Comparison of ENCODE assay signal across 9 mouse cellular contexts in the genomic region with DNA sequence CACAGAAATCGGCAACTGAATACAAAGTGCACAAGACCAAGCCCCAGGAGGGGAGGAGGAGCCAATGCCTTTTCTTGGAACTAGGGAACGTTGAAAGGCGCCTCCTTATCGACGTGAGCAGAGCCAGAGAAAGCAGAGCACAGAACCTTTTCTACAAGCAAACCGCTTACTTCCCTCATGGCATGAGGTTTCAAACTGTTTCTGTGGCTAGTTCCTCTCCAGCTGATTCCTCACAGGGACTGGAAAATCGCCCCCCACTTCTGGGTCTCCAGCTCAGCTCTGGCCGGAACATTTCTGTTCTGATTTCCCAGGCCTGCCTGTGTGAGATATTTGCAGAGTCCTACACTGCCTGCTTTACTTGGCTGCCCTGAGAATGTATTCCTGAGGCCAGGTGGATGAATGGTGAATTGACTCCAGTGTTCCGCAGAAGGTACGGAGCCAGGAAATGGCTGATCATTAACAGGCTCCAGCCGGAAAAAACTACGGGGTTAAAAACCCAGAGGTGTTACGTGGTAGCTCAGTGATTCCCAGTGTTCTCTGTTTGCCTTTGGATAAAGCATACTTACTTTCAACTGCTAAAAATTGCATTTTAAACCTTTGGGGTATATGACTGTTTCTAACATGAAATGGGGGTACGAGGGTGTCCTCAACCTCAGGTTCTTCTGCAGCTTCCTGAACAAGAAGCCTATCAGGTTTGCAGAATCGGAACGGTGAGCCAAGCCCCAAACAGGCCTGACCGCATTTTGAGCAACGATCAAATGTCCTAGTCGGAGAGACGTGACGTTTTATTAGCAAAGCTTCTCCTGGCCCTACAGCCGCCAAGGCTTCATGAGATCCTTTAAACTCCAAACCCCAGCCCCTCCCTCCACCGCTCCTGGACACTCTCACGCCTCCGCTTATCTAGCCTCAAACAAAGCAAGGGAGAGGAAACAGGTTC. TPM values are rescaled to one million over a fixed set of nuclear protein-coding genes. Genes with fewer than 3 reads are reported as not detected.
DNase-seq lines count a peak whose midpoint lies in the region; ATAC-seq and TF ChIP-seq lines count a peak whose summit lies in the region.
"Had no signal": no experiment of that assay in that cellular context is flagged by ENCODE, and none has a peak within 500 bp of the region (broad histone marks: within the 10 kb centered on the region; RNA-seq: fewer than 3 reads in every experiment).

No protein-coding gene starts in this region.

- H3K27ac ChIP-seq in hindbrain, embryonic 12.5 days: peak overlapping the region; percentile 26; the same call in 1 of the 2 replicates
- no peak overlapping the region for H3K27ac ChIP-seq in hindbrain, embryonic 11.5 days (ENCODE audit: low read depth, low read length)
- H3K27ac ChIP-seq in embryonic facial prominence, embryonic 14.5 days (replicated peaks; ENCODE audit: low read depth, low read length): peak overlapping the region; percentile 77

- H3K9me3 ChIP-seq in hindbrain, embryonic 12.5 days (replicated peaks): no peaks in the 10 kb centered on the region
- no peaks in the 10 kb centered on the region for H3K9me3 ChIP-seq in hindbrain, embryonic 11.5 days (ENCODE audit: control insufficient read depth, low read length)
- H3K9me3 ChIP-seq in embryonic facial prominence, embryonic 14.5 days (ENCODE audit: control insufficient read depth, low read length): no peaks in the 10 kb centered on the region

- no peak for DNase-seq in hindbrain, embryonic 11.5 days (ENCODE audit: low spot score)
- peak; percentile 84 for DNase-seq in embryonic facial prominence, embryonic 14.5 days (ENCODE audit: low spot score)
- DNase-seq in kidney, postnatal 25 days: peak; percentile 82 to 90
- no peak for DNase-seq in layer of hippocampus, adult 11-12 months (ENCODE audit: low spot score)
- no peak for DNase-seq in frontal cortex, postnatal 14 days (ENCODE audit: low spot score in 2 of 2)
- no peak for DNase-seq in thymus, postnatal 0 days (ENCODE audit: low spot score)
- DNase-seq: thymus, adult 18-20 months had no signal

- H3K4me1 ChIP-seq in hindbrain, embryonic 12.5 days: 0 out of 2 replicates have a peak, but pooled peaks cover 3% of the 10 kb centered on the region
- no peaks in the 10 kb centered on the region for H3K4me1 ChIP-seq in hindbrain, embryonic 11.5 days (replicated peaks; ENCODE audit: control insufficient read depth, insufficient read depth, low read length)
- no peaks in the 10 kb centered on the region for H3K4me1 ChIP-seq in embryonic facial prominence, embryonic 14.5 days (ENCODE audit: control insufficient read depth, insufficient read depth, low read length)

- no peak overlapping the region for H3K4me3 ChIP-seq in hindbrain, embryonic 12.5 days
- H3K4me3 ChIP-seq in hindbrain, embryonic 11.5 days (ENCODE audit: low read depth, low read length): no peak overlapping the region
- H3K4me3 ChIP-seq in embryonic facial prominence, embryonic 14.5 days (ENCODE audit: low read depth, low read length): peak overlapping the region; percentile 2; the same call in 1 of the 2 replicates
- no peak overlapping the region for H3K4me3 ChIP-seq in myocyte

- H3K79me2 ChIP-seq in myocyte (ENCODE audit: control insufficient read depth, insufficient read depth): no peaks in the 10 kb centered on the region

- ATAC-seq in hindbrain, embryonic 12.5 days (ENCODE audit: low FRiP score): no peak
- no peak for ATAC-seq in hindbrain, embryonic 11.5 days (ENCODE audit: low FRiP score)
- ATAC-seq in embryonic facial prominence, embryonic 14.5 days (ENCODE audit: low read depth): peak; percentile 77

- H3K9ac ChIP-seq in hindbrain, embryonic 12.5 days: no peak overlapping the region
- no peak overlapping the region for H3K9ac ChIP-seq in hindbrain, embryonic 11.5 days (ENCODE audit: low read depth, low read length)
- H3K9ac ChIP-seq in embryonic facial prominence, embryonic 14.5 days (ENCODE audit: low read depth, low read length): peak overlapping the region; percentile 34; the same call in 1 of the 2 replicates

- WGBS in hindbrain, embryonic 12.5 days: 63% methylated on average over 25 of the region's 25 CpGs
- WGBS in hindbrain, embryonic 11.5 days: 70% methylated on average over 25 of the region's 25 CpGs
- 41% methylated on average over 25 of the region's 25 CpGs for WGBS in embryonic facial prominence, embryonic 14.5 days

- no peak overlapping the region for H3ac ChIP-seq in myocyte (ENCODE audit: control insufficient read depth, insufficient read length)

- H3K27me3 ChIP-seq in hindbrain, embryonic 12.5 days: no peaks in the 10 kb centered on the region
- no peaks in the 10 kb centered on the region for H3K27me3 ChIP-seq in hindbrain, embryonic 11.5 days (ENCODE audit: control insufficient read depth, insufficient read depth, low read length)
- H3K27me3 ChIP-seq in embryonic facial prominence, embryonic 14.5 days (replicated peaks; ENCODE audit: control insufficient read depth, insufficient read depth, low read length): no peaks in the 10 kb centered on the region
- no peaks in the 10 kb centered on the region for H3K27me3 ChIP-seq in myocyte (ENCODE audit: control insufficient read depth, insufficient read depth, insufficient read length)

- TF ChIP-seq POLR2A in myocyte (IDR thresholded peaks at IDR 0.05; ENCODE audit: insufficient read length, low read depth): no peak

- H3K4me2 ChIP-seq in hindbrain, embryonic 12.5 days (replicated peaks): no peak overlapping the region
- no peak overlapping the region for H3K4me2 ChIP-seq in hindbrain, embryonic 11.5 days (replicated peaks; ENCODE audit: low read depth, low read length)
- peak overlapping the region; percentile 20 for H3K4me2 ChIP-seq in embryonic facial prominence, embryonic 14.5 days (ENCODE audit: low read depth, low read length)
- no peak overlapping the region for H3K4me2 ChIP-seq in myocyte (ENCODE audit: low read depth)

- H3K36me3 ChIP-seq in hindbrain, embryonic 12.5 days: peaks cover 11% of the 10 kb centered on the region; the same call in 1 of the 2 replicates
- no peaks in the 10 kb centered on the region for H3K36me3 ChIP-seq in hindbrain, embryonic 11.5 days (ENCODE audit: control insufficient read depth, insufficient read depth, low read length)
- peaks cover 11% of the 10 kb centered on the region; the same call in 1 of the 2 replicates for H3K36me3 ChIP-seq in embryonic facial prominence, embryonic 14.5 days (ENCODE audit: control insufficient read depth, insufficient read depth, low read length)
- peaks cover 32% of the 10 kb centered on the region for H3K36me3 ChIP-seq in myocyte (ENCODE audit: control insufficient read depth, insufficient read depth)

TF ChIP-seq in myocyte, 11 proteins besides CTCF, POLR2A, EP300 and RAD21:
- no peak for TF ChIP-seq TCF3 (IDR thresholded peaks at IDR 0.05; ENCODE audit: insufficient read length, low read depth)
- TF ChIP-seq MAX (IDR thresholded peaks at IDR 0.05; ENCODE audit: low read depth): no peak
- peak; percentile 9 for TF ChIP-seq POLR2AphosphoS2 (IDR thresholded peaks at IDR 0.05; ENCODE audit: insufficient read length, low read depth)
- no peak for TF ChIP-seq E2F4 (IDR thresholded peaks at IDR 0.05; ENCODE audit: insufficient read depth)
- TF ChIP-seq CEBPB (IDR thresholded peaks at IDR 0.05; ENCODE audit: insufficient read depth, poor library complexity, severe bottlenecking): no peak

RNA-seq across cellular contexts. Expression of gene Mtmr12, which starts 10.7 kb away (rescaled TPM):
- polyA plus RNA-seq in hindbrain, embryonic 12.5 days (2016; fragmentation: Nextera tagmentation; extraction: Ambion mirVana): 16.5 and 16.6 TPM in 2 replicates
- polyA plus RNA-seq in hindbrain, embryonic 11.5 days (2014; fragmentation: Nextera tagmentation; extraction: Ambion mirVana): 15.2 and 16.7 TPM in 2 replicates
- 15.5 and 16.0 TPM in 2 replicates for polyA plus RNA-seq in embryonic facial prominence, embryonic 14.5 days (2014; fragmentation: Nextera tagmentation; extraction: Ambion mirVana)
- 6.2 TPM for polyA plus RNA-seq in myocyte (2012; fragmentation: generic; extraction: Trizol)
- polyA plus RNA-seq in thymus, postnatal 0 days (2015; fragmentation: Nextera tagmentation; extraction: Ambion mirVana): 15.9 and 19.0 TPM in 2 replicates

Comparison
In these comparisons a context has a peak if more than half of its experiments do, and no peak if none do; other contexts are left out.
1. DNase-seq: peak in embryonic facial prominence, embryonic 14.5 days (single experiment) and kidney, postnatal 25 days (2 of 2); none in hindbrain, embryonic 11.5 days (single experiment), layer of hippocampus, adult 11-12 months (single experiment), frontal cortex, postnatal 14 days (0 of 2) and thymus, postnatal 0 days (single experiment).